Mouse (Mus musculus) left cerebral cortex, adult 9 months (tissue): ENCODE data around the gene Il5.
A peak's percentile ranks its signal among the peaks of the same experiment; 100 is the strongest.

Experiments used
- DNase-seq, 2 experiments: peaks; one replicate each; pipeline ENCODE4 v3.0.0; 2022; ENCODE audit warnings: low spot score in 2 of 2

The Il5 gene

DNA sequence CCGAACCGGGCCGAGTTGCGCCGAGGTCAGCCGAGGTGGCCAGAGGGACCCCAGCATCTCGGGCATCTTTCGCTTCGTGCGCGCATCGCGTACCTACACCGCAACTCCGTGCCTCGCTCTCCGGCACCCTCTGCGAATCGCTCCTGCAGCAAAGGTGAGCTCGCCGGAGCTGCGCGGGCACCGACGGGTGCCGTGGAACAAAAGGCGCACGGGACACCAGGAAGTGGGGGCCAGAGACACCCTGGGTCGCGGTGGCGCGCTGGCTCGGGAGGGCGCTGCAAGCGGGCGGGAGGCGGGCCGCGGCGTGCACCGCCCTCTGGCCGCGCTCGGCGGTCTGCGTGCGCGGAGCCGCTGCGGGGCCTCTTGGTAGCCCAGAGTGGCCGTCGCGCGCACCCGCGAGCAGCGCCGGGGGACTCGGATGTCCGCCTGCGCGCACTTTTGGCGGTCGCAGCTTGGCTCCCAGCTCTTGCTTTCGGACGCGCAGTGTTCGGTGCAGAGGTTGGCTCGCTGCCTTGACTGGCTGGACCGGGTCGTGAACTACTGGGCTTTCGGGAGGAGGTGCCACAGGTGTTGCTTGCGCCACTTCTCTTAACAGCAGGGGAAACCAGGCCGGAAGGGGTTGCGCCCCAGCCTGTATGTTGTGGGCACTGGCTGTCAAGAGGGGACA lies 49.7 kb downstream of the Il5 start:
- peak in 1 of 2 experiments; percentile 47 for DNase-seq

DNA sequence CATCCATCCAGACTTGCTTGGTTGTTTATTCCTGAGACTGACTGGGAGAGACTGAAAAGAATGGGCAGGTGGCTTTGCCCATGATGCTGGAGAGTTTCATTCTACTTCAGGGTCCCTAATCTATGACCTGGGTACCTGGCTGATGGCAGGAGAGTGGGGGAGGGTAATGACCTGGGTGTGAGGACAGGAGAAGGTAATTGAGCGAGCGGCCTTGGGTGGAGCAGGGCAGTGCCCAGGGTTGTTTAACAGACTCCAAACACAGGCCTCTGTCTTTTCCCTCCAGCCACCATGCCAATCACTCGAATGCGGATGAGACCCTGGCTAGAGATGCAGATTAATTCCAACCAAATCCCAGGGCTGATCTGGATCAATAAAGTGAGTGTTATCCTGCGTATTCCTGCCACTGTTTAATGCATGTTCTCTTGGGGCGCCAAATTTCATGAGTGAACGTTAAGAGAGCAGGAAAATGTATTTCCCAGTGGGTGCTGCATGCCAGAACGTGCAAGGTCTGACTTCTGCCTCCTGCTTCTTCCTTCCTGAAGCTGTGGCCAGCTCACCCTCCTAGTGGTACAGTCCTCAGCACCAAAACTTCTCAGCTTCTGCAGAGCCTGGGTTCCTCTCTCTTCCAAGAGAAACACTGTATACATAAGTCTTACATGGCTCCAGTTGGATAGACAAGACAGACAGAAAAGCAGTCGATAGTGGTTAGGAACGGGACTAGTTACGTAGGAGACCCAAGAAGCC lies 50.6 kb downstream of the Il5 start:
- no peak for DNase-seq

DNA sequence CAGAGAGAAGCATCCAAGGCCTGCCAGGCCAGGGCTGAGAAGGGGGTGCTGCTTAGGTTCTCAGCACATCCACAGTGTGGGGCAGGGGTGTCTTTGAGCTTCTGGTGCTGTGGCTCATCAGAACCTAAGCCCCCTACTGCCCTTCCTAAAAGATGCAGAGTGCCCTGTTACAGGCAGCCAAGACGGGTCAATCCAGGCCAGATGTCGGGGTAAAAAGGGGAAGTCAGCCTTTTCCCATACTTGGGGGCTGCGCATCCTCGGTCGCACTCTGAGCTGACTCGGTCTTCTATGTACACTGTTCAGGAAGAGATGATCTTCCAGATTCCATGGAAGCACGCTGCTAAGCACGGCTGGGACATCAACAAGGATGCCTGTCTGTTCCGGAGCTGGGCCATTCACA lies 51.9 kb downstream of the Il5 start:
- no peak for DNase-seq

DNA sequence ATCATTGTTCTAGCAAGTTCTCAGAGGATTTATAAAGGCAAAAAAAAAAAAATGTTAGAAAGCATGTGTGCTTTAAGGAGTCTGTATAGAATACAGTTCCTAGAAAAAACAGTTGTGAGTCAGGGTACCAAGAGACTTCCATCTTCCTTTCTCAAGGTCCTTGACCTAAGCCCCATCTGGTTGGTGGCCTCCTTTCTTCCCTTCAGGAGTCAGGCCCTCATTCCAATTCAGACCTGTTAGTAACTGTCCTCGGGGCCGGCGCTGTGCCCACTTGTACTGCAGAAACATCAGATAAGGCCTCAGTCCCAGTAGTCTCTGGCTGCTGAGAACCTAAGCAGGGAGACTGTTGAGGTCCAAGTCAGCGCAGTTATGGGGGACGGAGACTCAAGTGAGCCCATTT lies 52.5 kb downstream of the Il5 start, which contains the start of gene Gm17334:
Gm17334 (minus strand) TSS at position 101 of the 400 bp plus-strand sequence.
- no peak for DNase-seq

DNA sequence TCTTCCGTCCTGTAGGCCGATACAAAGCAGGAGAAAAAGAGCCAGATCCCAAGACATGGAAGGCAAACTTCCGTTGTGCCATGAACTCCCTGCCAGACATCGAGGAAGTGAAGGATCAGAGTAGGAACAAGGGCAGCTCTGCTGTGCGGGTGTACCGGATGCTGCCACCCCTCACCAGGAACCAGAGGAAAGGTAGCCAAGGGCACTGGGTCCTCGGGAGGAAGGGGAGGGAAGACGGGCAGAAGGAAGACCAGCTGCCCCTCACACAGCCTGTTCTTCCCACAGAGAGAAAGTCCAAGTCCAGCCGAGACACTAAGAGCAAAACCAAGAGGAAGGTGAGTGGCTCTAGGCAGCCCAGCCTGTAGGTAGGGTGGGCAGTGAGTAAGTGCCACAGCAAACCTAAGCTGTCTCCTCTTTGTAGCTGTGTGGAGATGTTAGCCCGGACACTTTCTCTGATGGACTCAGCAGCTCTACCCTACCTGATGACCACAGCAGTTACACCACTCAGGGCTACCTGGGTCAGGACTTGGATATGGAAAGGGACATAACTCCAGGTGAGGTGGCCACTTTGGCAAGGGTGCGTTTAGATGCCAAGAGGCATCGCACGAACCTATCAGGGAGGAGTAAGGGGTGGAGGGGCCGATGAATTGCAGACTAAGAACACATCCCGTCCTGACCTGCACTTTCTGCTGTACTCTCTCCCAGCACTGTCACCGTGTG lies 53.2 kb downstream of the Il5 start:
- DNase-seq, result no peak
